Mouse (Mus musculus): ENCODE data around the gene Ceacam1.

- TF ChIP-seq POLR2A (IDR thresholded peaks at IDR 0.05; ENCODE audit: borderline replicate concordance, insufficient read depth, low read length): no peak
- TF ChIP-seq CTCF (IDR thresholded peaks at IDR 0.05; ENCODE audit: borderline replicate concordance, insufficient read depth, low read depth, low read length): peak; percentile 90
Measured at GRCm38 (mm10) chr7:25424429-25424828, 53.0 kb downstream of the Ceacam1 start.
